Mouse (Mus musculus): Measurements from ENCODE around the gene Ttll1.

Ttll1 gene

DNA sequence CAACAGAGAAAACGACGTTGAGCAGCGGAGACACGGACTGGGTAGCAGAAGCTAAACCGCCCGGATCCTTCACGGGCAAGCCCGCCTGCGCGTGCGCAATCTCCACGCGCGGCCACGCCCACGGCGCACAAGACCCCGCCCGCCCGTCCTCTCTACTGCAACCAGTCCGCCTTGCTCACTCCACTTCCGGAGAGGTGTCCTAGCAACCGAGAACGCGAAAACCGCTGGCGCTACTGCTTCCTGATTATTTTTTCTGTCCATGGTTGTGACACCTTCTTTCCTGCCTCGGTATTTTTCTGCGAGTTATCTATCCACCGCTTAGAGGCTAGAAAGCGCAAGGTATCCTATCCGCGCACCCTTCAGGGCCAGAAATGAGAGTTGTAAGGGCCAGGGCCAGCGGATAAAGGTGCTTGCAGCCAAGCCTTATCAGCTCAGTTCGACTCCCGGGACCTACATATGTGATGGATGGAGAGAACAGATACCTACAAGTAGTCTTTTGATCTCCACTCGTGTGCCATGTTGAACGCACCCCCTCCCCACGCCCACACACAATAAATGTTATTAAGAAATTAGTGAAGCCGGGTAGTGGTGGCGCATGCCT is at the start of gene Ttll1:
Gene Ttll1, minus strand, starts transcription at position 89 of the 601 bp plus-strand sequence.
- DNase-seq (ENCODE audit: low spot score in 2 of 2), result peak; percentile 91 to 92

DNA sequence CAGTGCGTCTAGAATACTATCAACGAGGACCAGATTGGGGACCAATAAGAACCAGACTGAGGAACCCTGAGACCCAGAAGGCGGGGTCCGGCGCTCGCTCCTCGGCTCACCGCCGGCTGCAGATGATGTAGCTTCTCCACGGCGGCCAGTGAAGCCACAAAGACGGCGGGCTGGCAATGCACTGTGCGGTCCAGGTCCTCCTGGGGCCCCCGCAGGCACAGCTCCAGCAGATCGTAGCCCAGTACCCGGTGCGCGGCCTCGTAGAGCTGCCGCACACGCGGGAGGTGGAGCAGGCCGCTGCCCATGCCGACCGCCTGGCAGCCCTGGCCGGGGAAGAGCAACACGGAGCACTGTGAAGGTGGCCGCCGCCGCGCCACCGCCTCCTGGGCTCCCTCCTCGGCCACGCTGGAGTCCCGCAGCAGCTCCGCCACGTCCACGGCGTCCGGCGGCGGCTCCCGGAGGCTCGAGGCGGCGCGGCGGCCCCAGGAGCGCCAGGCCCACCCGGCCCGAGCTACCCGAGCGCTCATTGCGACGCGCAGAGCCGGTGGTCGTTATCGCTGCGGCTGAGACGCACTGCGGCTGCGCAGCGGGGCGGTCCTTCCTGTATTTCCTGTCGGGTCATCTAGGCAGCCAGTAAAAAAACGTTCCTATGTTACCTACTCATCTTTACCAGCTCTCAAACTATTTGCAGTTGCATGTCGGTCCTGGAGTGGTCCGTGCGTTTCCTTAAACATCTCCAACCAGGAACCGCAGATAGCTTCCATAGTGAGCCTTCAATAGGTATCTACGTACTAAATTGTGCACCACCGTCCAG is 44.7 kb upstream of the Ttll1 start:
- DNase-seq (ENCODE audit: low spot score in 2 of 2), result peak; percentile 79 to 82

DNA sequence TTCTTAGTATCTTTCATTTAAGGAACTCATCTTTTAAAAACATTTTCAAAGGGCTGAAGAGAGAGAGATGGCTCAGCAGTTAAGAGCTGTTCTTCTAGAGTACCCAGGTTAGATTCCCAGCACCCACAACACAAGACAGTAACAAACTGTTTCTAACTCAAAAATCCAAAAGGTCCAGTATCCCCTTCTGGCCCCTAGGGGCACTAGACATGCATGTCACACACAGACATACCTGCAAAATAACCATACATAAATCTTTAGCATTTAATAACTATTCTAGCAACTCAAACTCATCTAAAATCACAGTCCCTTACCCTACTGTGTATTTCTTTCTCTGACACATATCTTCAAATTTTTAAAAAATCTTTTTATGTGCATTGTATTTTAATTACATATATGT is 43.1 kb upstream of the Ttll1 start:
- no peak for DNase-seq (ENCODE audit: low spot score in 2 of 2)

DNA sequence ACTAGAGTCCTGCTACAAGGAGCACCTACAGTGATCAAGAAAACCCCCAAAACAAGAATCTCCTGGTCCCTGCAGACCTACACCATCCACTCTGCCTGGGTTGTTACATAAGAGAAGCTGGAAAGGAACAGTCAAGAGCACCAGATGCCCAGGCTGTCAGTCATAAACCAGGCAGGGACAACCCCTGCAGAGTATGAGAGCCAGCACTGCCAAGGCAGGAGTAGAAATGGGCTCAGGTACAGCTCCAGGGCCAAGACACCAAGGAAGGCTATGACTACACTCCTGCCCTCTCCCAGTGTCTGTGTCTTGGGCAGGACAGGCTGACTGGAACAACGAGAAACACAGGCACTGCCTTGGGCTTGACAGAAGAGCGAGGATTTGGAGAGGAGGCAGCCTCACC is 39.4 kb upstream of the Ttll1 start:
- DNase-seq (ENCODE audit: low spot score in 2 of 2), result no peak

DNA sequence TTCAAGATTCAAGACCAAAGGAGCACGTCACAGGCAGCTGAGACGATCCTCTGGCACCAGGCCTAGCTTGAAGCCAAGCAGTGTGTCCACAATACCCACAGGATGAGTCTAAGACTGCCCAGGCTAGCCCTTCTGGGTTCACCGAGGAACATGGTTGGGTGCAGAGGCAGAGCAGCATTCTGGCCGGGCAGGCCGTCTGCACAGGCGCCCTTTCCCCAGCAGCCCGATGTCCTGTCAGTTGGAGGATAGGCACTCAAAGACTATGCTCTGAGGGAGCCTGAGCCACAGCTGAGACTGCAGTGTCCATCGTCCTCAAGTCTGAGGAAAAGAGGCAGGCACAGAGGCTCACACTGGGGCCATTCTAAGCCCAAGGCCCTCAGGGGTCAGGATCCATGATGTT is 36.5 kb upstream of the Ttll1 start:
- no peak for DNase-seq (ENCODE audit: low spot score in 2 of 2)

DNA sequence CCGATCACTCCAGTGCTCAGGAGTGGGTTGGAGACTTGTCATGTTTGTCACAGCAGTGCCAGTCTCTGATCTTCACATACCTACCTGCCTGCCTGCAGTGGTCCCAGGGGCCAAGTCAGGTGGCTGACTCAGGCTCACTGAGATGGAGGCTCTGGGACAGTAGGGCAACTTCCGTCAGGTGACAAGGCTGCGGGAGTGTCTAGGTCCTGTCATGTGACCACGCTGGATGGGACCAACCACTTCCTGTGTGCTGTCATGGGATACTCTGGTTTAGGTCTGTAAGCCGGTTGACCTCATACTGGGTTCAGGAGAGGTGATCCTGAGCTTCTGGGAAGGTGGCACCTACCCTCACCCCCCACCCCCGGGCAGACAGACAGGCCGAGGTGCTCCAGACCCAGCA is 35.3 kb upstream of the Ttll1 start:
- DNase-seq (ENCODE audit: low spot score in 2 of 2), result no peak

DNA sequence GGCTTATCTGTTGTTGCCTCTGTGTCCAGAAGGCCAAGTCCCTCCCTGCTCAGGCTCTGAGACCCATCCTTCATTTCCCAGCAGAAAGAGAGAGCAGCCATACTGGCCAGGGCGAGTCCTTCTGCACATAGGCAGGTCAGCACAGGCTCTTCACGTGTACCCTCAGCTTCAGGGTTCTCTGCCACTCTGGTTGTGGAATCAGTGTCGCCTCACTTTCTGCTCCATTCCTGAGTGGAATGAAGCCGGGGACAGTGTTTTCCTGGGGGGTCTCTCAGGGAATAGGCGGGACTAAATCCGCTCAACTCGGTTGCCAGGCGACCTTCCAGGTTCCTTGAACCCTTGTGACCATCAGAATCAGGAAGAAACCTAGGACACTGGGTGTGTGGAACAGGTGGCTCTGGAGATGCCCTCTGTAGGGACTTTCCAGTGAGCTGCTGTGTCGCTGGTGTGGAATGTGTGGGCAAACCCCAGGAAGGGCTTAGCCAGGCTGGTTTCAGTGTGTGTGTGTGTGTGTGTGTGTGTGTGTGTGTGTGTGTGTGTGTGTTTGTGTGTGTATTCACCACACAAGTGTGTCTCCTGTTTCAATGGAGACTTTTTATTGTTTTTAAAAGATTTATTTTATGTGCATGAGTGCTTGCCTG is 31.1 kb upstream of the Ttll1 start:
- no peak for DNase-seq (ENCODE audit: low spot score in 2 of 2)

DNA sequence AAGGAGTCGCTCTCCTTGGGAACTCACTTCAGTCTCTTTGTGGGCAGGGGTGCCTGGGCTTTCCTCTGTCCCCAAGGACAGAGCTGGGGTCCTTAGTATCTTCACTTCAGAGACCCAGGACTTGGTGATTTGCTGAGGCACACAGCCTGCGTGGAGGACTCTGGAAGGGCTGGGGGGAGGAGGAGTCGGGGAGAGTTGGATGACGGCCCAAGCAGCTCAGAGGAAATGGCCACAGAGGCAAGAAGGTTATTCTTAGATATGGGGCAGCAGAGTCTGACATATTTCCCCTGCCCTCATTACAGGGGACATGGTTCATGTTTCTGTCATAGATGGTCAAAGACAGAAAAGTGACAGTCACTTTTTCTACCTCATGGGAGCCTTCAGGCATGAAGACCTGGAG is 29.2 kb upstream of the Ttll1 start:
- DNase-seq (ENCODE audit: low spot score in 2 of 2), result no peak

DNA sequence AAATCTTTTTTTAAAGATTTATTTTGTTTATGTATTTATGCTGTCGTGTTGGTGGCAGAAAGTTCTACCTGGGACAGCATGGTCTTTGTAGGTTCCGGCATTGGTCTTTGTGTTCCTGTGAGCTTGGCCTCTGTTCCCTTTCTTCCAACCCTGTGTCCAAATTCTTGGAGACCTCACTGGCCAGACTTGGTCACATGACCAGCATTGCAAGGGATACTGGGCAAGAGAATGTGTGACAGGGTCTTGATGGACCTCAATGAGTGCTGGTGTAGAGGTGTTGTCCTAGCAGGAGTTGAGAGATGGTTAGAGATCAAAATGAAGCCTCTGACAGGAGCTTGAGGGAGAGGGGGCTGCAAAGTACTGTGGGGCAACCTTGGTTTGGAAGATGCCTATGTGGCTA is 28.2 kb upstream of the Ttll1 start:
- DNase-seq (ENCODE audit: low spot score in 2 of 2), result no peak

DNA sequence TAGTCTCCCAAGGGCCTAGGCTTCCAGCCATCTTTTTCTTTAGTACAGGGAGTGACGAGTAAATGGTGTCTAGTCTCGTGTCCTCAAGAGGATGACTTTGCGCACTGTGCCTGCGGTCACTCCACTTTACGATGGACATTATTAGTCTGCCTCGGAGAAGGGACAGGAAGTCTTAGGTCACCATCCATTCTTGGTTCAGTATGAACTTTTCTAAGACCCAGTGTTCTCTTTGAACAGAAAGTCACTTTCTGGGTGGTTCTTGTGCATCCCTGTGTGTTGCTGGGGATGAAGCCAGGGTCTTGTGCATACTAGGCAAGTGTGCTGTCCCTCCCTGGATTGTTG is 25.2 kb upstream of the Ttll1 start:
- no peak for DNase-seq (ENCODE audit: low spot score in 2 of 2)

DNA sequence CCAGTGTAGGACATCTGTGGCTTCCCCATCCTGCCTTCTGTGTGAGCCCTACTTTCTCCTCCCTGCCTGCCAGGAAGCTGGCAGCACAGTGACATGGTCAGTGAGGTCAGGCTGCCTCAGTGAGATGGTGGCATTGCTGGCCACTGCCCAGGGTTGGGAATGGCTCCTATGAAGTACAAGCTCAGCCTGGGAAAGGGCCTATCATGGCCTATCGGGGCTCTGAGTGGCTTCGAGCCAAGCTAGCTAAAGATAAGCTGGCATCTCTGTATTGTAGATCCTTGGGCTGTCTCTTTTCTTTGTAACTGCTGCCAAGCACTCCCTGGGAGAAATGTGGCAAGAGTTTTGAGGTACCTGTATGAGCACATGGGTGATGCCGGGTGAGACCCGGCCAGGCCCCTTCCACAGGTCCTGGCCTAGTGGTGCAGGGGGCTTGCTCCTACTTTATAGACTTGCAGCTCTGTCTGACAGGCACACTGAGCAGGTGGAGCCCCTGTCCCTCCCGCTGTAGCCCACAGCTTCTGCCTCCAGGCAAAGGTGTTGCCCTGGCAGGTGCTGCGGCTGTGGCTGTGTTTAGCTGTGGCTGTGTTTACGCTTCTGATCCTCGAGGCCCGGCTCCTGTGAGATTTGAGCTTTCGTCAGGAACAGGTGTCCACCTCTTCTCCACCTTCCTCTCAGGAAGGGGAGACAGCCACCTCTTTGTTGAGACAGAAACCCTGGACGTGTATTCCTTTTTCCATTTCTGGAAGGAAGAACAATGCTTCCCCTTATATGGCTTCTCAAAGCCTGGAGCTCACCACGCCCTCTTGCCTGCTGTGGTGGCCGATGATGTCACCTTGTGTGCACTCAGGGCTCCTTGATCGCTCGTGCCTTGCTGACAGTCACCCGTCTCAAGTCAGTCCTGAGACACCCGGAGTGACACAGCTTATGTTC is 24.5 kb upstream of the Ttll1 start:
- no peak for DNase-seq (ENCODE audit: low spot score in 2 of 2)

DNA sequence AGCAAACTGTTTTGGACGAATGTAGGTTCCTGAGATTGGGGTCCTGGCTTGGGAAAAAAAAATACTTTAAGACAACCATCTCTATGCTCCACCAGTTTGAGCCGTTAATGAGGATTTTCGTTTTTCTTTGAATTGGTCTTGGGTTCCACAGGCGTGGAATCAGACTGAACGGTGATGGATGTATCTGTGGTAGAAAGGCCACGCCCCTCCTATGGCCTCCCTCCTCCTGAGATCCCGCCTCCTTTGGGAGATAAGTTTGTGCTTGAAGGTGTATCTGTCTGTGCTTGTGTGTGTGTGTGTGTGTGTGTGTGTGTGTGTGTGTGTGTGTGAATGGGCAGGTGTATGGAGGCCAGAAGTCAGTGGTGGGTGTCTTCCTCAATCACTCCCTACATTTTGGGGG is 21.9 kb upstream of the Ttll1 start:
- DNase-seq (ENCODE audit: low spot score in 2 of 2), result no peak

DNA sequence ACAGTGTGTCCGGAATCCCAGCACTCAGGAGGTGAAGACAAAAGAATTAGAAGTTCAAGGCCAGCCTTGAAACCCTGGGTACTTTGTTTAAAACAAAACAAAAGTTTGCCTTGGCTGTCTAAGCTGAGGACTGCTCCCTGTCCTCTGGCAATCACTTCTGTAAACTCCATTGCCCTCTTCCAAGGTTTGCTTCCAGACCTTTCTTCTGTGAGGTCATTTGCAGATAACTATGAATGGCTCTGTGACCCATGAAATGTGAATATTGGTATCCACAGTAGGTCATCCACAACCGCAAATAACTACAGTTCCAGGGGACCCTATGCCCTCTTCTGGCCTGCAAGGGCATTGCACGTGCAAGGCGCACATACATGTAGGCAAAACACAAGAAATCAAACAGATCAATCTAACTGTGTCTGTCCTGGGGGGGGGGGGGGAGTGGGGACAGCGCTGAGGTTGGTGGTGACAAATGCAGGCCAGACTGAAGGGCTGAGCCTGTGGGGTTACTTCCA is 21.3 kb upstream of the Ttll1 start:
- DNase-seq (ENCODE audit: low spot score in 2 of 2), result no peak

DNA sequence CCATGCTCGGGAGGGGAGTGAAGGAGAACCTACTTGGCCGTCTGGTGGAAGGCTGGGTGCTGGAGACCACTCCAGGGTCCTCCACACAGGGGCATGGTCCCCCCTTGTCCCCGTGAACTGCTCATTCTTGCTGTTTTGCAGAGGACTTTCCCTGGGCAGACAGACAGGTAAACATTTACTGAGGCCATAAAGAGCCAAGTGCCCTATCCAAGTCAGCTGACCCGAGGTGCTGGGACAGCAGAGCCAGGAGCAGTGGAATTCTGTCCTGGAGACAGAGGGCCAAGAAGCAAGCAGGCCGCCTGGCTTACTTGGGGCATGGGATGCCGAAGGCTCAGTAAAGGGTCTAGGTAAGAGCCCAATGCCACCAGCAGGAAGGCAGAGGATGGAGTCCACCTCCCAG is 20.0 kb upstream of the Ttll1 start:
- DNase-seq (ENCODE audit: low spot score in 2 of 2), result no peak

DNA sequence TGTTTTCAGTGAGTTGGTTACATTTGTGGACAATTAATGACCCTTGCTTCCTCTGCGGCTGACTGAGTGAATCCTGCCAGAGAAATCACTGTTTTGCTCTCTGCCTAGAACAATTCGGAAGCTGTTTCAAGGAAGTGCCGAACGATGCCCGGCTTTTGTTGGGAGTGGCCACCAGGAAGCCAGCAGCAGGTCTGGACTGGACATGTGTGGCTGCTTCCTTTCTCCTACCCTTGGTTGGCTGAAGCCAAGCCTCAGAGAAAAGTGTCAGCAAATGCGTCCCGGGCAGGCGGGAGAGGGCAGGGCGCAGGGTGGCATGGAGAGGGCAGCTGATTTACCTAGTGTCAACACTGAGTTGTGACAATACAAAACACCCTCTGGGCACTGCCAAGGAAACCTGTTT is 19.5 kb upstream of the Ttll1 start:
- DNase-seq (ENCODE audit: low spot score in 2 of 2), result no peak

DNA sequence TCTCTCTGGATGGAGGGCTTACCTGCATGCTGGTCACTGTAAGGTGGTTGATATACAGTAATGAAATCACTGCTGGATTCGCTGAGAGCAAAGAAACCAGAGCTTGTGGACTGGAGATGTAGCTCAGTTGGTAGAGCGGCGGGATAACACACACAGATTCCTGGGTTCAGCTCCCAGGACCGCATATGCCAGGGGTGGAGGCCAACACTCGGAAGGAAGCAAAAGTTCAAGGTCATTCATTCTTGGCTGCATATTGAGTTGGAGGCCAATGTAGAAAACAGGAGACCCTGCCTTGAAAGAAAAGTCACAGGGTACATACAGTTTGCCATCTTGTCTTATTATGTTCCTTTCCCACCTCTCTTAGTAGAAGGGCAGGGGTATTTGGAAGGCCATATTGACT is 19.1 kb upstream of the Ttll1 start:
- no peak for DNase-seq (ENCODE audit: low spot score in 2 of 2)

DNA sequence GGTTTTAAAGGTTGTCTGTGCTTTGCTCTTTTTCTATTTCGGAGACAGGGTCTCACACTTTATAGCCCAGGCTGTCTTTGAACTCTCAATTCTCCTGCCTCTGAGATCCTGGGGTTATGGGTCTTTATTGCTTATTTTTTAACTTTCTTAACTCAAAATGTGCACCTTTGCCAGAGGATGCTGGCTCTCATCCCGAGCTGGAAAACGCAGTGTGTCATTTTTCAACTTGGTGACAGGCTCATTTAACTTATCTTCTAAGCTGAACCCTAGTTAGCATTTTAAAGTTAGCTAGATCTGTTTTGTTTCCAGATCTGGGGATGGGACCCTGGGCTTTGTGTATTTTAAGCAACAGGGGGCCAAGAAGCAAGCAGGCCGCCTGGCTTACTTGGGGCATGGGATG is 18.2 kb upstream of the Ttll1 start:
- DNase-seq (ENCODE audit: low spot score in 2 of 2), result no peak

DNA sequence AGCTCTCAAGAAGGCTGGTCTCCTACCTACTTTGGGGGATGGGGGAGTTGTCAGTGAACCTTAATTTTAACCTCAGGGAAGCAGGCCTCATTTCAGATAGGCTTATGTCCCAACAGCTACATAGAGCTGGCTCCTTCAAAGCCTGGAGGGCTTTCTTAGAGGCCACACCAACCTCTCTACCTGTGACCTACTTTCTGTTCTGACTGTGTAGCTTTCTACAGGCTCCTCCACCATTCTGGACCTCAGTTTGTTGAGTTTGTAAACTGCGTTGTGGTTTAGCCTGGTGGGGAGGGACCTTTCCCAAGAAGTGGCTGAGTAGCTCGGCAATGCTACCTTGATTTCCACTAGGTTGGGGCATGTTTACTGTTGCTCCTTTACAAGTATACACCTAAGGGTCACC is 17.1 kb upstream of the Ttll1 start:
- no peak for DNase-seq (ENCODE audit: low spot score in 2 of 2)

DNA sequence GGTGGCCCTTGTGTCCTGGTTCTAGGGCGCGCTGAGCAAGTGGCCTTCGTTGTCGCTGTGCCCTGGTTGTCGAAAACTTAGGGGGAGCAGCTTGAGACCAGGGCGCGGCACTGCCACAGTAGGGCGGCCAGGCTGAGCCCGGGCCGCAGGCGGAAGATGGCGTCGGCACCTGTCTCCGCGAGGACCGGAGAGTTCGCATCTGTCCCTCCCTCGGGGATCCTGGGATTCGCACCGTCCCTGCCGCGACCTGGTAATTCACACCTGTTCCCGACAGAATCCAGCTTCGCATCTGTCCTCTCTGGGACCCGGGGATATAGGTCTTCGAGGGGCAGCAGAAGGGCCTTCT is 16.4 kb upstream of the Ttll1 start:
- peak in 1 of 2 experiments; percentile 14 for DNase-seq (ENCODE audit: low spot score in 2 of 2)

DNA sequence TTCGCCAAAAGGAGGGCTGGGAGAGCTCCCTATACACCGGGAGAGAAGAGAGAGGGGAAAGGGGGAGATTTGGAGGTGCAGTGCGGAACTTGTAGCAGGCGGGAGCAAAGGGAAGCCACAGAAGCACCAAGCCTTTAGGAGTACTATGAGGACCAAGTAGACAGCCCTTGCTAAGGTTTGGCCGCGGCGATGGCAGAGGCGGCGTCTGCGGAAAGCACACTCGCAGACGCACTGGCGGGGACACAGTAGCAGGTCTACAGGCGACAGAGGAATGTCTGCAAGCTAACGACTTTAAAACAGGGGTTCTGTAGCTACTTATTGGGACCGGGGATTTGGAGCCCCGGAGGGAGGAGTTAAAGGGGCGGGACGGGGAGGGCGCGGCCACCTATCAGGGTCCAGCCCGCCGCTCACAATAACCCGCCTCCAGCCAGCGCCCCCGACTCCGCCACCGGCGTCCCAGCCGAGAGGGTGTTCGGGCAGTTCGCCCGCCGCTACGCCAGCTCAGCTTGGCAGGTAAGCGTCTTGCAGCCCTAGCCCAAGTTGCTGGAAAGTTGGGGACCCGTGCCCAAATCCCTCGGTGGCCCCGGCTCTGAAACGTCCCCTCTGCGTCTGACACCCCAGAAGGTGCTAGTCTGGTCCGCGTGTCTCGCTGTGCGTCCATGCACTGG is 15.9 kb upstream of the Ttll1 start, which contains the start of gene Bik:
Gene Bik, plus strand, starts transcription at position 439 of the 668 bp plus-strand sequence.
- peak in 1 of 2 experiments; percentile 30 for DNase-seq (ENCODE audit: low spot score in 2 of 2)

DNA sequence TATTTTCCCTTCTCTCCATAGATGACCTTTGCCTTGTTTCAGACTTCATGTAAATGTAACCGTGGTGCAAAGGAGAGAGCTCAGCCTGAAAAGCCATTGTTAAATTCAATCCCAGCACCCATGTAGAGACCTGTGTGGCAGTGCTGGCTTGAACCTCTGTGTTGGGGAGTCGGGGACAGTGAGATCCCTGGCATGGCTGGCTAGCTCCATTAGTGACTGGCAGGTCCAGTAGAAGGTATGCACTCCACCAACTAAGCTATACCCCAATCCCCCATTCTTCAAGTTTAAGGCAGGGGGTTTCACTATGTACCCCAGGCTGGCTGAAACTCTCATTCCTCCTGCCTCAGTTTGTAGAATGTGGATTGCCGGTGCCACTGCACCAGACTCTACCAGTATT is 13.6 kb upstream of the Ttll1 start:
- no peak for DNase-seq (ENCODE audit: low spot score in 2 of 2)
